Mouse (Mus musculus) retina, adult 2 months (tissue): ENCODE measurements around the gene Ifi27l2a.

ENCODE experiments used
- DNase-seq: peaks from one replicate; pipeline ENCODE4 v3.0.0-alpha.2; 2012; ENCODE audit warnings: low read depth, low spot score

Ifi27l2a gene

GRCm38 (mm10) chr12:103426710-103427109 is 16.8 kb downstream of the Ifi27l2a start:
- DNase-seq: no peak

- DNase-seq: peak; percentile 97
Measured at GRCm38 (mm10) chr12:103425729-103426470, 17.6 kb downstream of the Ifi27l2a start, which contains the start of gene Ddx24. Gene Ddx24 (minus strand): TSS chr12:103425830.

GRCm38 (mm10) chr12:103425016-103425728 is 18.3 kb downstream of the Ifi27l2a start:
- DNase-seq: no peak

- no peak for DNase-seq
Measured at GRCm38 (mm10) chr12:103408144-103408543, 35.3 kb downstream of the Ifi27l2a start.

GRCm38 (mm10) chr12:103407720-103408119 is 35.8 kb downstream of the Ifi27l2a start, which contains the start of gene 9330161L09Rik:
Gene 9330161L09Rik (minus strand): TSS chr12:103407820.
- no peak for DNase-seq

- DNase-seq: no peak
Measured at GRCm38 (mm10) chr12:103404131-103404530, 39.3 kb downstream of the Ifi27l2a start.

GRCm38 (mm10) chr12:103396751-103397150 is 46.7 kb downstream of the Ifi27l2a start:
- no peak for DNase-seq

GRCm38 (mm10) chr12:103395486-103396275 is 47.8 kb downstream of the Ifi27l2a start:
- no peak for DNase-seq

- no peak for DNase-seq
Measured at GRCm38 (mm10) chr12:103393528-103393927, 50.0 kb downstream of the Ifi27l2a start.
